Mouse (Mus musculus) embryo, embryonic 9.5 days (tissue): ENCODE results near the gene Tmem179.
A peak's percentile ranks its signal among the peaks of the same experiment; 100 is the strongest.

ENCODE experiments used
- DNase-seq: peaks from one replicate; pipeline ENCODE4 v3.0.0-alpha.2; 2017; ENCODE audit errors: extremely low spot score

Gene Tmem179

GRCm38 (mm10) chr12:112463750-112464444 lies 52.6 kb downstream of the Tmem179 start:
- DNase-seq: no peak

- DNase-seq: no peak
Measured at GRCm38 (mm10) chr12:112463209-112463608, 53.3 kb downstream of the Tmem179 start.

GRCm38 (mm10) chr12:112462423-112462822 lies 54.1 kb downstream of the Tmem179 start:
- no peak for DNase-seq

GRCm38 (mm10) chr12:112457839-112458238 lies 58.7 kb downstream of the Tmem179 start:
- DNase-seq: no peak

- no peak for DNase-seq
Measured at GRCm38 (mm10) chr12:112456144-112456713, 60.3 kb downstream of the Tmem179 start.

GRCm38 (mm10) chr12:112451826-112452225 lies 64.7 kb downstream of the Tmem179 start:
- no peak for DNase-seq

- DNase-seq: no peak
Measured at GRCm38 (mm10) chr12:112451381-112451780, 65.2 kb downstream of the Tmem179 start.

GRCm38 (mm10) chr12:112450883-112451282 lies 65.7 kb downstream of the Tmem179 start:
- DNase-seq: peak; percentile 66
